14 mouse cellular contexts compared by ENCODE assay signal in genomic region chr17:29531757-29532384, GRCm38 (mm10). TPM values are rescaled to one million over a fixed set of nuclear protein-coding genes. Genes with fewer than 3 reads are reported as not detected.
A peak's percentile ranks its signal among the peaks of the same experiment; 100 is the strongest.
DNase-seq lines count a peak whose midpoint lies in the region; ATAC-seq and TF ChIP-seq lines count a peak whose summit lies in the region.
"Had no signal": no experiment of that assay in that cellular context is flagged by ENCODE, and none has a peak within 500 bp of the region (broad histone marks: within the 10 kb centered on the region; RNA-seq: fewer than 3 reads in every experiment).

No protein-coding gene starts in this region.

- H3K4me1 ChIP-seq in lung, embryonic 15.5 days: peaks cover 6% of the 10 kb centered on the region
- peaks cover 3 to 23% of the 10 kb centered on the region in 2 experiments; a peak in 3 of 4 replicates for H3K4me1 ChIP-seq in MEL (ENCODE audit: control insufficient read depth in 1 of 2, insufficient read depth in 2 of 2, low read length in 2 of 2)

- DNase-seq in lung, postnatal 4 days: no peak
- peak; percentile 94 for DNase-seq in MEL (ENCODE audit: low read depth, low spot score)
- DNase-seq in thymus, postnatal 0 days (ENCODE audit: low spot score): peak; percentile 92
- DNase-seq in right cerebral cortex, postnatal 14 days: no peak
- no peak for DNase-seq in right cerebral cortex, adult 2 months (ENCODE audit: low spot score in 2 of 2)
- DNase-seq: cerebellum, adult 9-11 months had no signal

- no peaks in the 10 kb centered on the region for H3K27me3 ChIP-seq in lung, embryonic 15.5 days
- H3K27me3 ChIP-seq in MEL (ENCODE audit: control insufficient read depth in 1 of 2, insufficient read depth in 2 of 2, low read length in 2 of 2): no peaks in the 10 kb centered on the region

- no peak overlapping the region for H3K9ac ChIP-seq in lung, embryonic 15.5 days
- peak overlapping the region; percentile 59 for H3K9ac ChIP-seq in MEL (ENCODE audit: control insufficient read depth, low read depth, low read length, poor library complexity, severe bottlenecking)

- no peak overlapping the region for H3K4me3 ChIP-seq in lung, embryonic 15.5 days
- peak overlapping the region in 1 of 2 experiments; percentile 42; a peak in 3 of 4 replicates for H3K4me3 ChIP-seq in MEL (ENCODE audit: control insufficient read depth in 1 of 2, insufficient read depth in 1 of 2, low read depth in 2 of 2, low read length in 2 of 2)

- WGBS in lung, embryonic 15.5 days: 45% methylated on average over 10 of the region's 10 CpGs

- no peak overlapping the region for H3K4me2 ChIP-seq in lung, embryonic 15.5 days

- peak; percentile 20 to 43; a peak in 1 of 4 replicates for TF ChIP-seq POLR2A in MEL (IDR thresholded peaks at IDR 0.05; ENCODE audit: control insufficient read depth in 1 of 2, insufficient read depth in 1 of 2, low read depth in 1 of 2, low read length in 2 of 2, poor library complexity in 1 of 2)

- TF ChIP-seq CTCF in MEL (IDR thresholded peaks at IDR 0.05 in 2 of 3, conservative IDR thresholded peaks at IDR 0.05 in 1 of 3; ENCODE audit: control insufficient read depth in 1 of 3, insufficient read depth in 1 of 3, low read depth in 2 of 3, low read length in 3 of 3, poor library complexity in 1 of 3, severe bottlenecking in 1 of 3): no peak

- no peaks in the 10 kb centered on the region for H3K79me2 ChIP-seq in MEL (ENCODE audit: control insufficient read depth, insufficient read depth, low read length, poor library complexity)

- H3K36me3 ChIP-seq in lung, embryonic 15.5 days: no peaks in the 10 kb centered on the region
- peaks cover 0 to 13% of the 10 kb centered on the region in 2 experiments; a peak in 2 of 4 replicates for H3K36me3 ChIP-seq in MEL (ENCODE audit: control insufficient read depth in 1 of 2, insufficient read depth in 2 of 2, low read length in 2 of 2)

- no peak overlapping the region for H3K27ac ChIP-seq in lung, embryonic 15.5 days
- H3K27ac ChIP-seq in MEL (ENCODE audit: control insufficient read depth, low read depth, low read length): peak overlapping the region; percentile 82

- peak; percentile 14; the same call in 1 of the 2 replicates for ATAC-seq in lung, embryonic 15.5 days (ENCODE audit: borderline replicate concordance, extremely low read depth, low FRiP score, low TSS enrichment)
- peak; percentile 40 to 64 for ATAC-seq in hematopoietic stem cell, adult 5-6 weeks (replicated peaks in 1 of 2; ENCODE audit: insufficient read depth in 1 of 2, low FRiP score in 2 of 2, low TSS enrichment in 1 of 2, low read depth in 1 of 2, poor library complexity in 2 of 2, severe bottlenecking in 2 of 2)
- ATAC-seq: forebrain, embryonic 16.5 days had no signal

- no peaks in the 10 kb centered on the region for H3K9me3 ChIP-seq in lung, embryonic 15.5 days
- no peaks in the 10 kb centered on the region for H3K9me3 ChIP-seq in MEL (replicated peaks; ENCODE audit: insufficient read depth, low read length)

- TF ChIP-seq RAD21 in MEL (IDR thresholded peaks at IDR 0.05; ENCODE audit: low read depth, low read length): no peak

- TF ChIP-seq EP300 in MEL (IDR thresholded peaks at IDR 0.05; ENCODE audit: low read depth in 1 of 2, low read length in 2 of 2): peak; percentile 8 to 16; a peak in 1 of 4 replicates

TF ChIP-seq in MEL, 35 proteins besides CTCF, POLR2A, EP300 and RAD21:
- TF ChIP-seq NRF1 (IDR thresholded peaks at IDR 0.05; ENCODE audit: insufficient read depth, low read depth, low read length, poor library complexity, severe bottlenecking): peak; percentile 21; the same call in 1 of the 2 replicates
- no peak for TF ChIP-seq MEF2A (IDR thresholded peaks at IDR 0.05; ENCODE audit: extremely low read depth, insufficient replicate concordance, low read depth, low read length, poor library complexity, severe bottlenecking)
- TF ChIP-seq USF2 (IDR thresholded peaks at IDR 0.05; ENCODE audit: borderline replicate concordance in 1 of 2, insufficient read depth in 1 of 2, low read depth in 1 of 2, low read length in 2 of 2): no peak
- TF ChIP-seq TBP (IDR thresholded peaks at IDR 0.05; ENCODE audit: low read depth, low read length): peak; percentile 52; the same call in 1 of the 2 replicates
- TF ChIP-seq USF1 (IDR thresholded peaks at IDR 0.05; ENCODE audit: low read depth, low read length): peak; percentile 61
- TF ChIP-seq TCF12 (IDR thresholded peaks at IDR 0.05; ENCODE audit: low read depth, low read length): peak; percentile 3; the same call in 1 of the 2 replicates
- no peak for TF ChIP-seq UBTF (IDR thresholded peaks at IDR 0.05; ENCODE audit: borderline replicate concordance, insufficient read depth, low read depth, low read length)
- peak; percentile 37; the same call in 1 of the 2 replicates for TF ChIP-seq NELFE (IDR thresholded peaks at IDR 0.05; ENCODE audit: low read depth, low read length)
- 0 out of 2 replicates have a peak, but pooled peaks have one; percentile 49 for TF ChIP-seq HCFC1 (IDR thresholded peaks at IDR 0.05; ENCODE audit: low read depth, low read length)
- TF ChIP-seq CHD2 (IDR thresholded peaks at IDR 0.05; ENCODE audit: low read length): no peak
- TF ChIP-seq MYB (IDR thresholded peaks at IDR 0.05; ENCODE audit: low read depth, low read length): no peak
- peak; percentile 59; the same call in 1 of the 2 replicates for TF ChIP-seq ETS1 (IDR thresholded peaks at IDR 0.05; ENCODE audit: low read depth, low read length)

RNA-seq across cellular contexts. Expression of gene Gm17657, which starts 17.6 kb away (rescaled TPM):
- polyA plus RNA-seq in lung, embryonic 15.5 days (2015; fragmentation: Nextera tagmentation; extraction: Ambion mirVana): not detected in 2 replicates
- total RNA-seq in MEL (2012; rRNA removed): 0.31 and 0.88 TPM in 2 replicates
- 1 to 10 TPM in 1 of 2 experiments, not detected in 1; 2.7 TPM for polyA plus RNA-seq in MEL (2012; ENCODE audit: insufficient read depth in 1 of 2, insufficient read length in 2 of 2, low read depth in 1 of 2, low replicate concordance in 2 of 2, missing spikeins in 1 of 2)
- total RNA-seq in hematopoietic stem cell, adult 5-6 weeks (2017): 0.31 TPM in 1 of 2 replicates, not detected in the other
- not detected in 2 replicates for polyA plus RNA-seq in thymus, postnatal 0 days (2015; fragmentation: Nextera tagmentation; extraction: Ambion mirVana)
- total RNA-seq: heart, postnatal 25 days; liver, adult 2 months had no signal
- polyA plus RNA-seq: forebrain, embryonic 16.5 days; large intestine, adult 2 months; liver, adult 2 months; neural tube, embryonic 11.5 days; stomach, embryonic 16.5 days had no signal

RNA-seq across cellular contexts. Expression of gene Tbc1d22b, which starts 17.7 kb away (rescaled TPM):
- 14.8 and 15.6 TPM in 2 replicates for polyA plus RNA-seq in lung, embryonic 15.5 days (2015; fragmentation: Nextera tagmentation; extraction: Ambion mirVana)
- 8.0 and 9.4 TPM in 2 replicates for total RNA-seq in MEL (2012; rRNA removed)
- polyA plus RNA-seq in MEL (2012; ENCODE audit: insufficient read depth in 1 of 2, insufficient read length in 2 of 2, low read depth in 1 of 2, low replicate concordance in 2 of 2, missing spikeins in 1 of 2): 10 to 100 TPM; 30.7 to 53.8 TPM
- total RNA-seq in hematopoietic stem cell, adult 5-6 weeks (2017): 5.8 and 7.8 TPM in 2 replicates
- polyA plus RNA-seq in thymus, postnatal 0 days (2015; fragmentation: Nextera tagmentation; extraction: Ambion mirVana): 10.7 and 13.8 TPM in 2 replicates

RNA-seq across cellular contexts. Expression of gene Tmem217, which starts 20.3 kb away (rescaled TPM):
- 0.75 and 1.4 TPM in 2 replicates for polyA plus RNA-seq in lung, embryonic 15.5 days (2015; fragmentation: Nextera tagmentation; extraction: Ambion mirVana)
- total RNA-seq in MEL (2012; rRNA removed): 2.3 and 2.5 TPM in 2 replicates
- polyA plus RNA-seq in MEL (2012; ENCODE audit: insufficient read depth in 1 of 2, insufficient read length in 2 of 2, low read depth in 1 of 2, low replicate concordance in 2 of 2, missing spikeins in 1 of 2): 1 to 10 TPM in 1 of 2 experiments, not detected in 1; 4.5 TPM
- total RNA-seq in hematopoietic stem cell, adult 5-6 weeks (2017): not detected in 2 replicates
- polyA plus RNA-seq in thymus, postnatal 0 days (2015; fragmentation: Nextera tagmentation; extraction: Ambion mirVana): 0.62 and 1.2 TPM in 2 replicates
- total RNA-seq: heart, postnatal 25 days; liver, adult 2 months had no signal
- polyA plus RNA-seq: large intestine, adult 2 months; liver, adult 2 months had no signal

RNA-seq across cellular contexts. Expression of gene Pim1, which starts 41.3 kb away (rescaled TPM):
- polyA plus RNA-seq in lung, embryonic 15.5 days (2015; fragmentation: Nextera tagmentation; extraction: Ambion mirVana): 16.3 and 17.2 TPM in 2 replicates
- 27.8 and 30.6 TPM in 2 replicates for total RNA-seq in MEL (2012; rRNA removed)
- polyA plus RNA-seq in MEL (2012; ENCODE audit: insufficient read depth in 1 of 2, insufficient read length in 2 of 2, low read depth in 1 of 2, low replicate concordance in 2 of 2, missing spikeins in 1 of 2): 10 to 100 TPM in 1 of 2 experiments, not detected in 1; 52.1 TPM
- 426 and 588 TPM in 2 replicates for total RNA-seq in hematopoietic stem cell, adult 5-6 weeks (2017)
- 78.6 and 81.4 TPM in 2 replicates for polyA plus RNA-seq in thymus, postnatal 0 days (2015; fragmentation: Nextera tagmentation; extraction: Ambion mirVana)

Comparison
In these comparisons a context has a peak if more than half of its experiments do, and no peak if none do; other contexts are left out.
1. DNase-seq: peak in MEL (single experiment) and thymus, postnatal 0 days (single experiment); none in lung, postnatal 4 days (0 of 2), right cerebral cortex, postnatal 14 days (single experiment) and right cerebral cortex, adult 2 months (0 of 2).